Mouse (Mus musculus) thymus, adult 2 months (tissue): ENCODE measurements at regions not wholly inside any gene's neighbourhood (a gene's known extent, or its start where the extent isn't known, plus 50 kb on each side); places are given as distances from the start of the nearest gene placed in this dataset.

Experiments used
- CTCF ChIP-seq: fragments of 200-500 bp; IDR thresholded peaks from 2 replicates; pipeline ENCODE4 v1.5.1; 2012; ENCODE audit warnings: mild to moderate bottlenecking, control low read depth, low read length, moderate library complexity, borderline replicate concordance; ENCODE audit not compliant: control insufficient read depth, poor library complexity, insufficient read depth; ENCODE audit errors: extremely low read depth
- POLR2A ChIP-seq: fragments of 200-500 bp; IDR thresholded peaks from 2 replicates; pipeline ENCODE4 v1.6.1; 2012; ENCODE audit warnings: mild to moderate bottlenecking, low read length, control low read depth, moderate library complexity; ENCODE audit not compliant: control insufficient read depth, poor library complexity, insufficient read depth; ENCODE audit errors: extremely low read depth

DNA sequence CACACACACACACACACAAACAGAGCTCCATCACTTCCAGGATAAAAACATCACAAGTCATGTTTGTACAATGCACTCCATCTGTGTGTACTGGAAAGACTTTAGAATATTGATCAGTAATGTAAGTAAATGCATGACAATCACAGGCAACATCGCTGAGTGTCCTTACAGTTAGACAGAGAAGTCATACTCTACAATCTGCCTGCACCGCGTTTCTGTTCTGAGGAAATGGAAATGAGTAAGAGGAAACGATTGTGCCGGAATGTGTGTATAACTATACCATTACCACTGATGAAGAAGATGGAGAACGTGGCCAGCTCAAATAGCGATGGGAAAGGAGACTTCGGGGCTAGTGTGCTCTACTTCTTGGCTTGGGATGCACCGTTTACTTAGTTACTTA lies 210.7 kb downstream of the Dusp6 start:
- TF ChIP-seq CTCF, result no peak
- no peak for TF ChIP-seq POLR2A
